Mouse (Mus musculus) embryonic fibroblast, embryonic 13.5 days (primary cell): ENCODE measurements around the gene P2ry13. TPM values are rescaled to one million over a fixed set of nuclear protein-coding genes. Genes with fewer than 3 reads are reported as not detected.

Experiments
- H3K27ac ChIP-seq: 2 replicates; pipeline ENCODE4 v1.5.1; 2012; ENCODE audit warnings: low read length, control low read depth, inconsistent platforms; ENCODE audit not compliant: insufficient read depth
- H3K4me1 ChIP-seq: 2 replicates; pipeline ENCODE4 v1.6.1; 2011; ENCODE audit warnings: low read length; ENCODE audit not compliant: control insufficient read depth, insufficient read depth
- H3K4me3 ChIP-seq: 2 replicates; pipeline ENCODE4 v1.5.1; 2011; ENCODE audit warnings: mild to moderate bottlenecking, control low read depth, low read length; ENCODE audit not compliant: insufficient read depth
- CTCF ChIP-seq: IDR thresholded peaks from 2 replicates; pipeline ENCODE4 v1.5.1; 2011; ENCODE audit warnings: mild to moderate bottlenecking, control low read depth, low read length, moderate library complexity, borderline replicate concordance; ENCODE audit not compliant: insufficient read depth
- POLR2A ChIP-seq: IDR thresholded peaks from 2 replicates; pipeline ENCODE4 v1.6.1; 2011; ENCODE audit warnings: low read depth, mild to moderate bottlenecking, control low read depth, low read length, moderate library complexity
- polyA plus RNA-seq: library from polyadenylated mRNA; stranded (reverse); fragments of >200 nt; gene quantifications from 2 replicates; pipeline ENCODE4 v1.2.4, GENCODE M21; 2011; ENCODE audit warnings: low read depth; ENCODE audit not compliant: missing spikeins, insufficient read length

The P2ry13 gene
- polyA plus RNA-seq, 1 experiment, result not detected

DNA sequence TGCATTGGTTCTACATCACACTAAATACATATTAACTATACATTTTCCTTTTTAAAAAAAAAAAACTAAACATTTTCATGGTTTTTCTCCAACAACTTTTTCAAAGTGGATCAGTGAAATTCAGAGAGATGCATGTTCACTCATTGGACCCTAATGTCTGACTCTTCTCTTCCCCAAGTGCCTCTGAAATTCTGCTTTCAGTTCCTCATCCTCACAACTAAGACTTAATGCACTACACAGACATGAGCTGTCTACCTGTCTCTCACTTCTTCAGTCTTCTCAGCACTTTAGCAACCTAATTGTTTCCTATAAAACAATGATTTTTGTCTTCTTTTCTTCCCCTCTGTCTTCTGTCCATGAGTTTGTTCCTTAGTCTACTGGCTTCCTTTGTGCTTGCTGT is 14.7 kb upstream of the P2ry13 start:
- Histone ChIP-seq H3K27ac (no peak overlapping the region), H3K4me1 (peaks cover 7% of the 10 kb centered on the region), H3K4me3 (no peak overlapping the region)
- TF ChIP-seq CTCF, result no peak

DNA sequence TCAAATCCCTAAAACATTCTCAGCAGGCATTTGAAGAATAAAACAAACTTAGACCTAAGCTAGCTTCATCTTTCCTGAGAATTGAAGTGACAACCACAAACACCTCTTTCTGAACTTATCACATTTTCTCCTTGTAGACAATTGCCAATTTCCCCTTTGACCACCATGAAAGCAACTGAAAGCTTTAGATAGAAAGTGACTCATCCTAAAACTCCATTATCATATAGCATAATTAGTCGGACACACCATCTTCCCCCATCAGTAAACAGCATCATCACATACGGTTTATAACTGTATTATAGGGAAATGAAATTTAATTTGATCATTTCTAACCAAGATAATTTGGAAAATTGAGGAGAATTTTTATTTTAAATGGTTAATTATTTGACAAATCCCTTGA is 11.6 kb upstream of the P2ry13 start:
- Histone ChIP-seq H3K4me1 (no peaks in the 10 kb centered on the region; the same call in 1 of the 2 replicates), H3K4me3 (no peak overlapping the region), H3K27ac (no peak overlapping the region)
- no peak for TF ChIP-seq POLR2A
- TF ChIP-seq CTCF, result no peak

GRCm38 (mm10) chr3:59219326-59219725 is 8.6 kb upstream of the P2ry13 start:
- TF ChIP-seq POLR2A (no peak), CTCF (no peak)
- Histone ChIP-seq H3K4me1 (no peaks in the 10 kb centered on the region; the same call in 1 of the 2 replicates), H3K4me3 (no peak overlapping the region), H3K27ac (no peak overlapping the region)

DNA sequence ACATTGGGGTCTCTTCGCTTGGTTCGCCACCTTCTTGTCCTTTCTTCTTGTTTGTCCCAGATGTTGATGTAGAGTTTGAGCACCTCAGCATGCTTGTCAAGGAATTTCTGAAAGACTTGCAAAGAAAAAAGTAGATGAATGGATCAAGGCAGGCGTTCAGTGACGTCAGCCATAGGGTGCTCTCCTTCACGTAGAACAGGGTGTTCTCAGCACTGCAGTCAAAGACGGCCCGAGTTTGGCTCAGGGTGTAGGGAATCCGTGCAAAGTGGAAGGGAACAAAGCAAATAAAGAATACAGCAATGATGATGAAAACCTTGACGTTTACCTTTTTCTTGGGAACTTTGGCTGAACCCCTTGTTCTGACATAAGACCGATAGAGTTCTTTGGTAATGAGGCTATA is 6.5 kb upstream of the P2ry13 start:
- H3K27ac ChIP-seq, result no peak overlapping the region
- TF ChIP-seq POLR2A (no peak), CTCF (no peak)
- H3K4me1 ChIP-seq, result no peaks in the 10 kb centered on the region; the same call in 1 of the 2 replicates
- H3K4me3 ChIP-seq, result no peak overlapping the region

GRCm38 (mm10) chr3:59212404-59212803 is 1.7 kb upstream of the P2ry13 start:
- peaks cover 3% of the 10 kb centered on the region for H3K4me1 ChIP-seq
- no peak overlapping the region for H3K4me3 ChIP-seq
- no peak overlapping the region for H3K27ac ChIP-seq
- TF ChIP-seq CTCF (no peak), POLR2A (no peak)

- H3K4me3 ChIP-seq, result no peak overlapping the region
- TF ChIP-seq POLR2A (no peak), CTCF (no peak)
- H3K4me1 ChIP-seq, result peaks cover 3% of the 10 kb centered on the region
- no peak overlapping the region for H3K27ac ChIP-seq
Measured at GRCm38 (mm10) chr3:59211784-59212183, 1.1 kb upstream of the P2ry13 start.

DNA sequence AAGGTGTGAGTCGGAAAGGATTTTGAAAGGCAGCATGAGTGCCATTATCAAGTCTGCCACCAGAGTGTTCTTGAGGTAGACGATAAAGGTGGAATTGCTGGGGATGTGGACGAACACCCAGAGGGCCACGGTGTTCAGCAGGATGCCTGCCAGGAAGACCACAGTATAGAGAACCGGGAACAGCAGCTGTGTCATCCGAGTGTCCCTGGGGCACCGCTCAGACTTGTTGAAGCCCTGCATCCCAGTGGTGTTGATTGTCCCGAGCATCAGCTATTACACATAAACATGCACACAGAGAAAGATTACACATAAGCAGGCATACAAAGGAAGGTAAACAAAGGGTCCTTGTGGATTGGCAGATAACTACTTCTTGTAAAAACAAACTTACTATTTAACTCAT is 593 bp downstream of the P2ry13 start:
- peaks cover 3% of the 10 kb centered on the region for H3K4me1 ChIP-seq
- TF ChIP-seq POLR2A (no peak), CTCF (no peak)
- no peak overlapping the region for H3K27ac ChIP-seq
- no peak overlapping the region for H3K4me3 ChIP-seq

GRCm38 (mm10) chr3:59208650-59209548 is 1.8 kb downstream of the P2ry13 start:
- Histone ChIP-seq H3K27ac (no peak overlapping the region), H3K4me1 (peaks cover 3% of the 10 kb centered on the region), H3K4me3 (no peak overlapping the region)
- TF ChIP-seq POLR2A, result no peak
- TF ChIP-seq CTCF, result no peak

DNA sequence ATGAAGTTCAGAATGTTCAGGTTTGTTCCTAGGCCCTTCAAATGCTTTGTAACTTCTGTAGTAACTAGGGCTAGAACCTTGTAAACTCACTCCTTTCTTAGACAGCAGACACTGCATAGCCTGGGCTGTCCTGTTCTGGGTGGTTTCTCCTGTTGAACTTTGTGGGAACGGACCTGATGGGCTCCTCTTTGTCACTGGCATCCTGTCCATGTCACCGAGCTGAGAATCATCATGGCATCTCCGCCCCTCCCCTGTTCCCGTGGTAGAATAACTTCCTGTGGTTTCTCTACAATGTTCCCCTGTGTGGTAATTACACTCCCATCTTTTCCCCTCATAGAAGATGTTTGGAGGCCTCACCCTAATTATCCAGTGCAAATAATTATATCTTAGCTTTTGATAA is 4.7 kb downstream of the P2ry13 start:
- Histone ChIP-seq H3K27ac (no peak overlapping the region), H3K4me3 (no peak overlapping the region), H3K4me1 (peaks cover 3% of the 10 kb centered on the region)
- TF ChIP-seq CTCF, result no peak
- no peak for TF ChIP-seq POLR2A

- H3K27ac ChIP-seq, result no peak overlapping the region
- H3K4me3 ChIP-seq, result no peak overlapping the region
- peaks cover 3% of the 10 kb centered on the region for H3K4me1 ChIP-seq
- TF ChIP-seq POLR2A (no peak), CTCF (no peak)
Measured at GRCm38 (mm10) chr3:59204719-59205503, 5.8 kb downstream of the P2ry13 start.

DNA sequence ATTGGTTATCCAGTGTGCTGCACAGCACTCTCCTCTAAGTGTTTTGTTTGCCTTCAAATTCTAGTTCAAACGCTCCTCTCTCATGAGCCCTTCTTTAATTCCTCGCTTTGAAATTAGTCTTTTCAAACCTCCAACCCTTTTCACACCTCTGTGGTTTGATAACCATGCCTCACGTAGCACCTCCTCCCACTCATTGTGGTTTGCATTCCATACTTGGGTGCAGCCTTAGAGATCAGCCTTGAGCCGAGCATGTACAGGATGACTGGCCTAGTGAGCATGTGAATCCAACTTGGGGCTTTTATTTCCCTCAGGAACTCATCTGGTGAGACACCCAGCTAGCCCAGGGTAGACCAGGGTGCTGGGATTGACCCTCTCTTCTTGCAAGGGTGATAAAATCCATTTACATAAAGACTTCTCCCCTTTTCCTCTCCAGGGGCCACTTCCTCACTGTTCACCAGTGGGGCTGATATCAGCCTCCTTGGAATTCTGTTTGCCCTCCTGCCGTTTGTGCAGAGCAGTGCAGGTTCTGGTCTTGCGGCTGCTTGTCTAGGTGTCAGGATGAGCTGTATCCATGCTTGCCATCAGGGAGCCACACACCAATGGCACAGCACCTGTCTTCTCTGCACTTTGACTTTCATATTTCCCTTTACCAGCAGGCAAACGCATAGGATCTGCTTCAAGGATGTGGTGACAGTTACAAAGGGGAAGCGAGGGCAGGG is 6.7 kb downstream of the P2ry13 start:
- TF ChIP-seq CTCF (no peak), POLR2A (no peak)
- no peak overlapping the region for H3K4me3 ChIP-seq
- H3K4me1 ChIP-seq, result peaks cover 3% of the 10 kb centered on the region
- no peak overlapping the region for H3K27ac ChIP-seq
